Mouse (Mus musculus) heart, embryonic 14.5 days (tissue): Measurements from ENCODE around the gene Tmem38b. TPM values are rescaled to one million over a fixed set of nuclear protein-coding genes. Genes with fewer than 3 reads are reported as not detected.

Source experiments
- ATAC-seq: fragments of 200-750 bp; cut with Nextera tagmentation; 2 replicates; pipeline ENCODE4 v1.8.0; 2017; ENCODE audit warnings: low read depth, moderate TSS enrichment; ENCODE audit not compliant: insufficient number of reproducible peaks, insufficient read depth, low FRiP score
- H3K27ac ChIP-seq, 2 experiments: fragments of 200-500 bp in 1 of 2; fragments of 300-500 bp in 1 of 2; sonication (generic) in 1 of 2; replicated peaks in 1 of 2; 2 replicates each; pipeline ENCODE4 v1.5.1; 2012 to 2014; ENCODE audit warnings: low read depth in 2 of 2, low read length in 2 of 2, control low read depth in 1 of 2, mild to moderate bottlenecking in 1 of 2, mixed read lengths in 1 of 2; ENCODE audit not compliant: control insufficient read depth in 1 of 2, insufficient read depth in 1 of 2
- H3K27me3 ChIP-seq: fragments of 300-500 bp; sonication (generic); 2 replicates; pipeline ENCODE4 v1.6.1; 2014; ENCODE audit warnings: mild to moderate bottlenecking, low read length, control low read depth; ENCODE audit not compliant: control insufficient read depth, insufficient read depth
- H3K36me3 ChIP-seq: fragments of 300-500 bp; sonication (generic); 2 replicates; pipeline ENCODE4 v1.6.1; 2014; ENCODE audit warnings: mild to moderate bottlenecking, control low read depth, low read length, mixed read lengths; ENCODE audit not compliant: control insufficient read depth, insufficient read depth
- H3K4me1 ChIP-seq, 2 experiments: fragments of 200-500 bp in 1 of 2; fragments of 300-500 bp in 1 of 2; sonication (generic) in 1 of 2; 2 replicates each; pipeline ENCODE4 v1.6.1; 2012 to 2014; ENCODE audit warnings: low read length in 2 of 2, control low read depth in 1 of 2, mixed read lengths in 1 of 2; ENCODE audit not compliant: control insufficient read depth in 2 of 2, insufficient read depth in 2 of 2
- H3K4me2 ChIP-seq: fragments of 300-500 bp; sonication (generic); 2 replicates; pipeline ENCODE4 v1.6.1; 2014; ENCODE audit warnings: mild to moderate bottlenecking, low read length
- H3K4me3 ChIP-seq, 2 experiments: fragments of 200-500 bp in 1 of 2; fragments of 300-500 bp in 1 of 2; sonication (generic) in 1 of 2; 2 replicates each; pipeline ENCODE4 v1.5.1; 2012 to 2014; ENCODE audit warnings: low read length in 2 of 2, mild to moderate bottlenecking in 2 of 2, control low read depth in 1 of 2, low read depth in 1 of 2, moderate library complexity in 1 of 2; ENCODE audit not compliant: control insufficient read depth in 1 of 2, insufficient read depth in 1 of 2
- H3K9ac ChIP-seq: fragments of 300-500 bp; sonication (generic); 2 replicates; pipeline ENCODE4 v1.6.1; 2014; ENCODE audit warnings: mild to moderate bottlenecking, low read length
- H3K9me3 ChIP-seq: fragments of 300-500 bp; sonication (generic); 2 replicates; pipeline ENCODE4 v1.6.1; 2016; ENCODE audit warnings: low read length, control low read depth; ENCODE audit not compliant: control insufficient read depth
- WGBS: fragments of 180-500 bp; shearing (Covaris S2); extraction: QIAGEN DNeasy Blood & Tissue Kit; methylation state at CpG from one replicate; pipeline ENCODE4 v1.1.7; 2014; 5-methylcytosine and 5-hydroxymethylcytosine counted together
- polyA plus RNA-seq: library from polyadenylated mRNA; unstranded; fragments of >200 nt; fragmentation: Nextera tagmentation; extraction: Ambion mirVana; gene quantifications from 2 replicates; pipeline ENCODE4 v1.2.1, GENCODE M21; 2014

The Tmem38b gene
- polyA plus RNA-seq, result 10.2 and 11.2 TPM in 2 replicates

DNA sequence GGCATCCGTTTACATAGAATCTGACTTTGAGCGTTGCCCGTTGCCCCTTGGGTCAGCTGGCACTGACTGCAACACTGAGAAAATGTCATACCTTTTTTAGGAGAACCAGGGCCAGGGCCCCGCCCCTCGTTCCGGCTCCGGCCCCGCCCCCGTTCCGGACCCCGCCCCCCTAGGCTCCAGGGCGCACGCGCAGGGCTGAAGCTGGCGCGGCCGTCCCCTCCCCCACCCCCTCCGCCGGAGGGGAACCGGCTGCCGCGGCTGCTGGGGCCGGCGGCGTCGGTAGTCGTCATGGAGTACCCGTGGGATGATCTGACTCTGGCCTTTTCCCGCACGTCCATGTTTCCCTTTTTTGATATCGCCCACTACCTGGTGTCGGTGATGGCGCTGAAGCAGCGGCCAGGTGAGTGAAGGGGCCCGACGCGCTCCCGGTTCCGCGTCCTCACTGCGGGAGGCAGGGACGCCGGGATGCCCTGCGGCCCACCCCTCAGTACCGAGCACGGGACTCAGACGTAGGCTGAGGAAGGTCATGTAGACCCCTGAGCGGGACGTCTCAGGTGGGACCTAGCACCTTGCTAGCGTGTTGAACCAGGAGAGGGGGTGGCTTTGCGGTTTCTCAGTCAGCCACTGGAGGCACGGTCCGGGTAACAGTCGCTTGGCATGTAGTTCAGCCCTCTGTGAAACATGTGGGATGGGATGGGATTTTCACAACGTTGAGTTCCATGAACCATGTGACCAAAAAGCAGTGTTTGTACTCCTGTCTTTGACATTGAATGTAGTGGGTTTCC, at the start of gene Tmem38b:
TSS of gene Tmem38b (plus strand) at position 225 of the 785 bp plus-strand sequence.
- peak within 1 kb of the TSS; percentile 88 for H3K4me2 ChIP-seq
- WGBS, result under 1% methylated on average over 54 of the region's 55 CpGs
- H3K4me1 ChIP-seq, result peaks cover 0 to 3% of the 10 kb centered on the region in 2 experiments; a peak in 2 of 4 replicates
- H3K9ac ChIP-seq, result peak within 1 kb of the TSS; percentile 84
- H3K27me3 ChIP-seq, result no peaks in the 10 kb centered on the region
- H3K36me3 ChIP-seq, result no peaks in the 10 kb centered on the region
- peak within 1 kb of the TSS; percentile 6 to 48; a peak in 1 of 4 replicates for H3K27ac ChIP-seq
- peak; percentile 87 for ATAC-seq
- H3K9me3 ChIP-seq, result no peaks in the 10 kb centered on the region
- H3K4me3 ChIP-seq, result peak within 1 kb of the TSS; percentile 89 to 94

DNA sequence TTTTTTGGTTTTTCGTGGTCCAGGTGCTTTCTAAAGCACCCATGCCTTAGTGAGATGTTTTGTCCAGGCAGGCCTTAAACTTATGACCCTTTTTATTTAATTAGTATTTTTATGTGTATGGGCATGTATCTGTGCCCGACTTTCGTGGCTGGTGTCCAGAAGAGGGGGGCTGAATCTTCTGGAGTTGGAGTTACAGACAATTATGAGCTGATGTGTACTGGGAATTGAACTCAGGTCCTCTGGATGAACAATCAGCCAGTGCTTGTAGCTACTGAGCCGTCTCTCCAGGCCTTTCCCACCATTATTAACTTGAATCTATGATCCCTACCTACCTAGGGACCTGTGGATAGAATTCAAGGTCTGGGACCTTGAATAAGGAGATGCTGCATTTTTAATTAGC, 44.4 kb upstream of the Tmem38b start:
- H3K4me1 ChIP-seq, result peaks cover 2 to 6% of the 10 kb centered on the region in 2 experiments; a peak in 1 of 4 replicates
- no peaks in the 10 kb centered on the region for H3K36me3 ChIP-seq
- no peak overlapping the region for H3K9ac ChIP-seq
- no peak overlapping the region for H3K4me2 ChIP-seq
- H3K4me3 ChIP-seq, result no peak overlapping the region
- H3K27ac ChIP-seq, result no peak overlapping the region
- no peaks in the 10 kb centered on the region for H3K9me3 ChIP-seq
- ATAC-seq, result no peak
- peaks cover 16% of the 10 kb centered on the region for H3K27me3 ChIP-seq
- 76% methylated on average over 4 of the region's 4 CpGs for WGBS

DNA sequence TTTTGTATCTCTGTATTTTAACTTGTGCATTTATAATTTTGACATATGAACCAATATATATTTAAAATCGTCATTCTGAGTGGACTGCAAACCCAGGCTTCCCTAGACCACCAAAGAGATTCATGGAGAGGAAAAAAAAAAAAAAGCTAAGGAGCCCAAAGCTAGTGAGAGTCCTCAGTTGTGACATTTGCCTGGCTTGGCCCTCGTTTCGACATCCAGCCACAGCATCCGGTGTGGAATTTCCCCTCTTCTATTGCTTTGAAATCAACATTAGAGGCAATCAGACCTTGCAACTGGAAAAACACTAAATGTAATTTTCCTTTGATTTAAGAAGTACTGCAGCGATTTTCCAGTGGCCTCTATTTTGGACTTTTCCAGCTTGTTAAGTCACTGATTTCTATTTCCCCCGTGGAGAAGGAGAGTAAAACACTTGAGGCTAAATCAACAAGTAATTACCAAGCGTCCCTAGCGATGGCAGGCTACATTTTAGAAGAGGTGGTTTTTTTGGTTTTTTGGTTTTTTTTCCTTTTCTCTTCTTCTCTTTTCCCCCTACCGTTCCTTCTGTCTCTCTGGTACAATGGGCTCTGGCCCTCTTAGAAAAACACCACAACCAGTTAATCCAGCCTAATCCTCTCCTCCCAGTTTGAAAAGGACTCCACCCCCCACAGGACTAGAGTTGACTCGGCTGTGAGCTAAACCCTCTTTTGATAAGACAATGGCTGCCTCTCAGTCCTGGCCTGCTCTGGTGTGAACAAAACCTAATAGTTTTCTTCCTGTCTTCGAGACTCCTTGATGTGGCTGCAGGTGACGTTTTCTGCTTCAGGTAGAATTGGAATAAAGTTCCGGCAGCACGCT, 43.4 kb upstream of the Tmem38b start:
- no peak overlapping the region for H3K4me3 ChIP-seq
- 0 out of 2 replicates have a peak overlapping the region, but pooled peaks have one; percentile 6 for H3K4me2 ChIP-seq
- no peaks in the 10 kb centered on the region for H3K9me3 ChIP-seq
- no peaks in the 10 kb centered on the region for H3K36me3 ChIP-seq
- peaks cover 7% of the 10 kb centered on the region; the same call in 1 of the 2 replicates for H3K27me3 ChIP-seq
- H3K27ac ChIP-seq, result no peak overlapping the region
- H3K4me1 ChIP-seq, result peaks cover 2 to 6% of the 10 kb centered on the region in 2 experiments; a peak in 1 of 4 replicates
- H3K9ac ChIP-seq, result no peak overlapping the region
- no peak for ATAC-seq
- 31% methylated on average over 14 of the region's 14 CpGs for WGBS

DNA sequence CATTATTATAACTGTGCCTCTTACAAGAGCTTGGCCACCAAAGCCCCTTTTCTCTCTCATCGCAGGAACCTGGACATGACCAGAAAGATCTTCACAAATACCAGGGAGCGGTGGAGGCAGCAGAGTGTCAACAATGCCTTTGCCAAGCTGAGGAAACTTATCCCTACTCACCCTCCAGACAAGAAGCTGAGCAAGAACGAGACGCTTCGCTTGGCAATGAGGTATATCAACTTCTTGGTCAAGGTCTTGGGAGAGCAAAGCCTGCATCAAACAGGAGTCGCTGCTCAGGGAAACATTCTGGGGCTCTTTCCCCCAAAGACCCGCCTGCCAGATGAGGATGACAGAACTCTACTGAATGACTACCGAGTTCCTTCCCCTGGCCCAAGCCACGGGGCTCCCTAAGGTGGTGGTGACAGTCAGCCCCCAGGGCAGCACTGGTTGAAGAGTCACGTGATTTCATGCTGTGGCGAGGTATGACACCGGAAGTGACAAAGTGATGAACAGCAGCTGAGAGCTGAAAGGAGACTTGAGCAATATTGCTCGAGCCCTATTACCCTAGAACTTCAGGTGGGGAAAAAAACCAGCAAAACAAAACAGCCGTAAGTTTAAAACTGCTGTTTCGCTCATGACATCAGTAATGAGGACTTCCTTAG, 40.0 kb upstream of the Tmem38b start:
- Histone ChIP-seq H3K9me3 (no peaks in the 10 kb centered on the region), H3K4me3 (no peak overlapping the region), H3K27me3 (no peaks in the 10 kb centered on the region), H3K36me3 (no peaks in the 10 kb centered on the region), H3K4me1 (0 out of 4 replicates have a peak, but pooled peaks cover 0 to 6% of the 10 kb centered on the region in 2 experiments), H3K9ac (no peak overlapping the region), H3K4me2 (no peak overlapping the region), H3K27ac (no peak overlapping the region)
- no peak for ATAC-seq
- 70% methylated on average over 15 of the region's 15 CpGs for WGBS

DNA sequence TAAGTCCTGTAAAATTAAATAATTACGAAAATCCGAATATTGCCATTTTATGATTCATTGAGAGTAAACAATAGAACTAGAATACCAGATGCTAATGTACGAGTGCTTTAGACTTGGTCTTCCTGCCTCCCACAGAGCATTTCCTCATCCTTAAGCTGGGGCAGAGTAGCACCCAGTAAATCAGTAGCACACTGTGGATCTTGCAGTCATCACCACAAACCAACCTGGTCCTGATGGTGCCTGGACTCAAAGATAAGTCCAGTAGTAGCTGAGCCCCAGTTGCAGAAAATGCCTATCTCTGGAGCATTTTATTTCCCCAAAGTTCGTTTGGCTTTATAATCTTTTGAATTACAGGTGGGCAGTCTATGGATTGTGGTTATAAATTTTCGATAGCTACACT, 39.0 kb upstream of the Tmem38b start:
- H3K27ac ChIP-seq, result no peak overlapping the region
- ATAC-seq, result no peak
- WGBS, result 71% methylated on average over 5 of the region's 5 CpGs

DNA sequence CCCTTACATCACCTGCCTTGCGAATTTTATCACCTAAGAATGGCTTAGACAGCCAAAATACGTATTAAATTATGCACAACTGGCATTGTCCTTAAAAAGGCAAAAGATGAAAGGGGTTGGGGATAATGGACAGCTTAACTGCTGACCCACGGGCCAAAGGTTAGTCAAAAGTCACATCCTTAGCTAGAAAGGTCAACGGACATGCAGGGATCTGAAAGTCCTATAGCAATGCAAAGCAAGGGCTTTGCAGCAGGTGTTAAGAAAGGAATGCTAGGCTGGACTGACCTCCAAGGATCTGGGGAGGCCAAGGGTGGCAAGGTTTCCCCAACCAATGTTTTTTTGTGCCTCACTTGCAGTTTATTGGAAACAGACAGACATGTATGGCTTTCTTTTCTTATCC, 36.5 kb upstream of the Tmem38b start:
- H3K27ac ChIP-seq, result no peak overlapping the region

More for the DNA sequence above, 39.0 kb upstream of the Tmem38b start:
- no peaks in the 10 kb centered on the region for H3K27me3 ChIP-seq
- no peak overlapping the region for H3K9ac ChIP-seq
- H3K4me3 ChIP-seq, result no peak overlapping the region
- no peaks in the 10 kb centered on the region for H3K36me3 ChIP-seq
- H3K4me2 ChIP-seq, result no peak overlapping the region
- 0 out of 4 replicates have a peak, but pooled peaks cover 0 to 6% of the 10 kb centered on the region in 2 experiments for H3K4me1 ChIP-seq
- H3K9me3 ChIP-seq, result no peaks in the 10 kb centered on the region

More for the DNA sequence above, 36.5 kb upstream of the Tmem38b start:
- Histone ChIP-seq H3K4me3 (no peak overlapping the region), H3K9ac (no peak overlapping the region), H3K9me3 (no peaks in the 10 kb centered on the region), H3K36me3 (no peaks in the 10 kb centered on the region), H3K27me3 (no peaks in the 10 kb centered on the region), H3K4me1 (no peaks in the 10 kb centered on the region), H3K4me2 (no peak overlapping the region)
- ATAC-seq, result no peak
- 55% methylated on average over 4 of the region's 4 CpGs for WGBS
